ENCODE assay signal across 8 mouse cellular contexts in genomic region chr7:96769784-96770183, GRCm38 (mm10).
DNase-seq lines count a peak whose midpoint lies in the region; TF ChIP-seq lines count a peak whose summit lies in the region.

No protein-coding gene starts in this region.

- TF ChIP-seq POLR2A in thymus, adult 2 months (IDR thresholded peaks at IDR 0.05; ENCODE audit: control insufficient read depth, extremely low read depth, insufficient read depth, low read length, poor library complexity): no peak

- H3K9me3 ChIP-seq in limb, embryonic 10.5 days (replicated peaks): no peaks in the 10 kb centered on the region

- H3K27ac ChIP-seq in thymus, adult 2 months (ENCODE audit: control insufficient read depth, insufficient read depth, low read length): no peak overlapping the region
- H3K27ac ChIP-seq in limb, embryonic 10.5 days: no peak overlapping the region

- intact Hi-C loops in left cerebral cortex, postnatal 25 days (cut with DNase I): loop anchor here (5.0 kb wide), 1 partner anchor 247 kb away; no protein-coding TSS in a partner anchor

- TF ChIP-seq CTCF in thymus, adult 2 months (IDR thresholded peaks at IDR 0.05; ENCODE audit: borderline replicate concordance, control insufficient read depth, extremely low read depth, insufficient read depth, low read length, poor library complexity): no peak

- H3K36me3 ChIP-seq in thymus, adult 2 months (ENCODE audit: control insufficient read depth, insufficient read depth, low read length): no peaks in the 10 kb centered on the region
- H3K36me3 ChIP-seq in limb, embryonic 10.5 days: peaks cover 71% of the 10 kb centered on the region

- H3K27me3 ChIP-seq in thymus, adult 2 months (ENCODE audit: control insufficient read depth, insufficient read depth, low read length): no peaks in the 10 kb centered on the region
- no peaks in the 10 kb centered on the region for H3K27me3 ChIP-seq in limb, embryonic 10.5 days (ENCODE audit: low read depth, poor library complexity, severe bottlenecking)

- no peak overlapping the region for H3K4me3 ChIP-seq in thymus, adult 2 months (ENCODE audit: control insufficient read depth, insufficient read depth, low read length)
- H3K4me3 ChIP-seq in limb, embryonic 10.5 days: no peak overlapping the region

- H3K4me1 ChIP-seq in thymus, adult 2 months (replicated peaks; ENCODE audit: control insufficient read depth, insufficient read depth, low read length): no peaks in the 10 kb centered on the region
- H3K4me1 ChIP-seq in limb, embryonic 10.5 days: peaks cover 38% of the 10 kb centered on the region

- 75% methylated on average over 4 of the region's 4 CpGs for WGBS in thymus, adult 2 months
- 69% methylated on average over 4 of the region's 4 CpGs for WGBS in limb, embryonic 10.5 days

- DNase-seq in gastrocnemius, adult 18-20 months (ENCODE audit: low spot score): peak; percentile 7
- no peak for DNase-seq in gastrocnemius, postnatal 4 days (ENCODE audit: low spot score in 2 of 2)
- peak; percentile 46 for DNase-seq in thymus, adult 2 months
- DNase-seq in thymus, adult 18-20 months: no peak
- peak; percentile 49 for DNase-seq in lung, postnatal 14 days
- no peak for DNase-seq in frontal cortex, postnatal 10 days (ENCODE audit: low spot score in 2 of 2)
- no peak for DNase-seq in left cerebral cortex, postnatal 25 days (ENCODE audit: low spot score in 2 of 2)
- DNase-seq in limb, embryonic 10.5 days (ENCODE audit: low spot score): no peak

Comparison
In these comparisons a context has a peak if more than half of its experiments do, and no peak if none do; other contexts are left out.
1. DNase-seq: peak in gastrocnemius, adult 18-20 months (single experiment), thymus, adult 2 months (single experiment) and lung, postnatal 14 days (single experiment); none in gastrocnemius, postnatal 4 days (0 of 2), thymus, adult 18-20 months (0 of 2), frontal cortex, postnatal 10 days (0 of 2), left cerebral cortex, postnatal 25 days (0 of 2) and limb, embryonic 10.5 days (single experiment).